Mouse (Mus musculus): ENCODE results near the gene Bphl.
A peak's percentile ranks its signal among the peaks of the same experiment; 100 is the strongest.
"Not testable (repeated sequence)": the region's sequence is repeated elsewhere in the genome, so short reads cannot be mapped to it uniquely, and the experiment has no call there.

Gene Bphl

GRCm38 (mm10) chr13:34051692-34052091 is 14.3 kb downstream of the Bphl start:
- DNase-seq (ENCODE audit: low read depth, low spot score): no peak

- no peak for DNase-seq (ENCODE audit: low read depth, low spot score)
Measured at GRCm38 (mm10) chr13:34053673-34054282, 16.4 kb downstream of the Bphl start.

- no peak for DNase-seq (ENCODE audit: low read depth, low spot score)
Measured at GRCm38 (mm10) chr13:34054391-34054790, 17.0 kb downstream of the Bphl start.

- no peak for DNase-seq (ENCODE audit: low read depth, low spot score)
Measured at GRCm38 (mm10) chr13:34054983-34055382, 17.6 kb downstream of the Bphl start.

GRCm38 (mm10) chr13:34057252-34057651 is 19.9 kb downstream of the Bphl start:
- DNase-seq (ENCODE audit: low read depth, low spot score): no peak

GRCm38 (mm10) chr13:34060061-34060460 is 22.7 kb downstream of the Bphl start:
- DNase-seq (ENCODE audit: low read depth, low spot score): no peak

GRCm38 (mm10) chr13:34062466-34062865 is 25.1 kb downstream of the Bphl start:
- DNase-seq (ENCODE audit: low read depth, low spot score): no peak

GRCm38 (mm10) chr13:34066351-34066750 is 29.0 kb downstream of the Bphl start:
- DNase-seq (ENCODE audit: low read depth, low spot score): no peak

GRCm38 (mm10) chr13:34070296-34070695 is 32.9 kb downstream of the Bphl start:
- DNase-seq (ENCODE audit: low read depth, low spot score): no peak

- DNase-seq (ENCODE audit: low read depth, low spot score): no peak
Measured at GRCm38 (mm10) chr13:34071836-34072235, 34.4 kb downstream of the Bphl start.

GRCm38 (mm10) chr13:34072847-34073246 is 35.5 kb downstream of the Bphl start:
- no peak for DNase-seq (ENCODE audit: low read depth, low spot score)

- not testable (repeated sequence) for DNase-seq (ENCODE audit: low read depth, low spot score)
Measured at GRCm38 (mm10) chr13:34074441-34074840, 37.0 kb downstream of the Bphl start.

GRCm38 (mm10) chr13:34075893-34076292 is 38.5 kb downstream of the Bphl start:
- DNase-seq (ENCODE audit: low read depth, low spot score): not testable (repeated sequence)

GRCm38 (mm10) chr13:34076561-34077491 is 39.4 kb downstream of the Bphl start:
- DNase-seq (ENCODE audit: low read depth, low spot score): no peak

GRCm38 (mm10) chr13:34077492-34078271 is 40.3 kb downstream of the Bphl start, which contains the start of gene Tubb2a:
Gene Tubb2a (minus strand): TSS chr13:34078007.
- DNase-seq (ENCODE audit: low read depth, low spot score): peak; percentile 79

- DNase-seq (ENCODE audit: low read depth, low spot score): no peak
Measured at GRCm38 (mm10) chr13:34078500-34079280, 41.3 kb downstream of the Bphl start.

- no peak for DNase-seq (ENCODE audit: low read depth, low spot score)
Measured at GRCm38 (mm10) chr13:34079801-34080200, 42.4 kb downstream of the Bphl start.

- DNase-seq (ENCODE audit: low read depth, low spot score): no peak
Measured at GRCm38 (mm10) chr13:34081926-34082325, 44.5 kb downstream of the Bphl start.

- DNase-seq (ENCODE audit: low read depth, low spot score): no peak
Measured at GRCm38 (mm10) chr13:34084026-34084750, 46.8 kb downstream of the Bphl start.

- DNase-seq (ENCODE audit: low read depth, low spot score): peak; percentile 62
Measured at GRCm38 (mm10) chr13:34087052-34087812, 49.8 kb downstream of the Bphl start.
